Mouse (Mus musculus): ENCODE results near the gene Pfdn6. TPM values are rescaled to one million over a fixed set of nuclear protein-coding genes. Genes with fewer than 3 reads are reported as not detected.
A peak's percentile ranks its signal among the peaks of the same experiment; 100 is the strongest.

Gene Pfdn6
- polyA plus RNA-seq, 1 experiment from 2014 or later, result 151 TPM

- no peak overlapping the region for H3K27ac ChIP-seq (ENCODE audit: low read length)
- H3K4me1 ChIP-seq (replicated peaks; ENCODE audit: control insufficient read depth, insufficient read depth, low read length), result peaks cover 17% of the 10 kb centered on the region
- 69% methylated on average over 11 of the region's 11 CpGs for WGBS
- no peak for ATAC-seq (ENCODE audit: low read depth)
- H3K4me3 ChIP-seq (ENCODE audit: low read length), result no peak overlapping the region
- H3K9ac ChIP-seq (ENCODE audit: low read length), result no peak overlapping the region
- no peaks in the 10 kb centered on the region for H3K9me3 ChIP-seq (ENCODE audit: control insufficient read depth, low read length)
- H3K36me3 ChIP-seq (ENCODE audit: control insufficient read depth, insufficient read depth, low read length), result peaks cover 26% of the 10 kb centered on the region; the same call in 1 of the 2 replicates
- no peak overlapping the region for H3K4me2 ChIP-seq (ENCODE audit: low read depth, low read length)
- H3K27me3 ChIP-seq (ENCODE audit: control insufficient read depth, insufficient read depth, low read depth, low read length), result no peaks in the 10 kb centered on the region
These were observed 1.4 kb downstream of the Pfdn6 start for GRCm38 (mm10) chr17:33938783-33939182.

- Histone ChIP-seq H3K4me1 (replicated peaks; ENCODE audit: control insufficient read depth, insufficient read depth, low read length) (peaks cover 17% of the 10 kb centered on the region), H3K4me3 (ENCODE audit: low read length) (no peak overlapping the region), H3K9me3 (ENCODE audit: control insufficient read depth, low read length) (no peaks in the 10 kb centered on the region), H3K9ac (ENCODE audit: low read length) (no peak overlapping the region), H3K36me3 (ENCODE audit: control insufficient read depth, insufficient read depth, low read length) (peaks cover 21% of the 10 kb centered on the region; the same call in 1 of the 2 replicates), H3K27me3 (ENCODE audit: control insufficient read depth, insufficient read depth, low read depth, low read length) (no peaks in the 10 kb centered on the region), H3K4me2 (ENCODE audit: low read depth, low read length) (no peak overlapping the region), H3K27ac (ENCODE audit: low read length) (no peak overlapping the region)
- ATAC-seq (ENCODE audit: low read depth), result no peak
- WGBS, result 75% methylated on average over 15 of the region's 15 CpGs
These were observed 3.1 kb downstream of the Pfdn6 start for GRCm38 (mm10) chr17:33936993-33937392.

- Histone ChIP-seq H3K4me2 (ENCODE audit: low read depth, low read length) (no peak overlapping the region), H3K9ac (ENCODE audit: low read length) (no peak overlapping the region), H3K27ac (ENCODE audit: low read length) (no peak overlapping the region), H3K36me3 (ENCODE audit: control insufficient read depth, insufficient read depth, low read length) (peaks cover 21% of the 10 kb centered on the region; the same call in 1 of the 2 replicates), H3K27me3 (ENCODE audit: control insufficient read depth, insufficient read depth, low read depth, low read length) (no peaks in the 10 kb centered on the region), H3K4me3 (ENCODE audit: low read length) (no peak overlapping the region), H3K9me3 (ENCODE audit: control insufficient read depth, low read length) (no peaks in the 10 kb centered on the region), H3K4me1 (replicated peaks; ENCODE audit: control insufficient read depth, insufficient read depth, low read length) (peaks cover 20% of the 10 kb centered on the region)
- WGBS, result 84% methylated on average over 21 of the region's 21 CpGs
- no peak for ATAC-seq (ENCODE audit: low read depth)
These were observed 4.6 kb downstream of the Pfdn6 start for GRCm38 (mm10) chr17:33935422-33936055.

GRCm38 (mm10) chr17:33932970-33933369, 7.2 kb downstream of the Pfdn6 start:
- Histone ChIP-seq H3K27me3 (ENCODE audit: control insufficient read depth, insufficient read depth, low read depth, low read length) (no peaks in the 10 kb centered on the region), H3K4me2 (ENCODE audit: low read depth, low read length) (no peak overlapping the region), H3K9ac (ENCODE audit: low read length) (no peak overlapping the region), H3K4me3 (ENCODE audit: low read length) (no peak overlapping the region), H3K36me3 (ENCODE audit: control insufficient read depth, insufficient read depth, low read length) (peaks cover 18% of the 10 kb centered on the region; the same call in 1 of the 2 replicates), H3K27ac (ENCODE audit: low read length) (no peak overlapping the region), H3K9me3 (ENCODE audit: control insufficient read depth, low read length) (no peaks in the 10 kb centered on the region), H3K4me1 (replicated peaks; ENCODE audit: control insufficient read depth, insufficient read depth, low read length) (peaks cover 20% of the 10 kb centered on the region)
- 90% methylated on average over 15 of the region's 15 CpGs for WGBS
- no peak for ATAC-seq (ENCODE audit: low read depth)

- H3K9me3 ChIP-seq (ENCODE audit: control insufficient read depth, low read length), result no peaks in the 10 kb centered on the region
- no peak overlapping the region for H3K27ac ChIP-seq (ENCODE audit: low read length)
- H3K4me3 ChIP-seq (ENCODE audit: low read length), result no peak overlapping the region
- WGBS, result 81% methylated on average over 14 of the region's 14 CpGs
- H3K27me3 ChIP-seq (ENCODE audit: control insufficient read depth, insufficient read depth, low read depth, low read length), result no peaks in the 10 kb centered on the region
- H3K36me3 ChIP-seq (ENCODE audit: control insufficient read depth, insufficient read depth, low read length), result peaks cover 16% of the 10 kb centered on the region
- no peak overlapping the region for H3K9ac ChIP-seq (ENCODE audit: low read length)
- H3K4me2 ChIP-seq (ENCODE audit: low read depth, low read length), result no peak overlapping the region
- H3K4me1 ChIP-seq (replicated peaks; ENCODE audit: control insufficient read depth, insufficient read depth, low read length), result peaks cover 22% of the 10 kb centered on the region
- ATAC-seq (ENCODE audit: low read depth), result no peak
These were observed 7.7 kb downstream of the Pfdn6 start for GRCm38 (mm10) chr17:33932448-33932847.

GRCm38 (mm10) chr17:33931947-33932346, 8.2 kb downstream of the Pfdn6 start:
- WGBS, result 90% methylated on average over 11 of the region's 11 CpGs
- peaks cover 12% of the 10 kb centered on the region for H3K36me3 ChIP-seq (ENCODE audit: control insufficient read depth, insufficient read depth, low read length)
- no peak overlapping the region for H3K4me2 ChIP-seq (ENCODE audit: low read depth, low read length)

GRCm38 (mm10) chr17:33931159-33931866, 8.8 kb downstream of the Pfdn6 start:
- peaks cover 22% of the 10 kb centered on the region for H3K4me1 ChIP-seq (replicated peaks; ENCODE audit: control insufficient read depth, insufficient read depth, low read length)
- ATAC-seq (ENCODE audit: low read depth), result no peak
- peak overlapping the region; percentile 91 for H3K9ac ChIP-seq (ENCODE audit: low read length)
- H3K4me3 ChIP-seq (ENCODE audit: low read length), result peak overlapping the region; percentile 82
- H3K36me3 ChIP-seq (ENCODE audit: control insufficient read depth, insufficient read depth, low read length), result peaks cover 12% of the 10 kb centered on the region
- peak overlapping the region; percentile 22; the same call in 1 of the 2 replicates for H3K27ac ChIP-seq (ENCODE audit: low read length)
- WGBS, result 35% methylated on average over 18 of the region's 18 CpGs
- H3K9me3 ChIP-seq (ENCODE audit: control insufficient read depth, low read length), result no peaks in the 10 kb centered on the region
- peak overlapping the region; percentile 94 for H3K4me2 ChIP-seq (ENCODE audit: low read depth, low read length)
- H3K27me3 ChIP-seq (ENCODE audit: control insufficient read depth, insufficient read depth, low read depth, low read length), result no peaks in the 10 kb centered on the region

More at GRCm38 (mm10) chr17:33931947-33932346, 8.2 kb downstream of the Pfdn6 start:
- H3K4me3 ChIP-seq (ENCODE audit: low read length), result no peak overlapping the region
- H3K9me3 ChIP-seq (ENCODE audit: control insufficient read depth, low read length), result no peaks in the 10 kb centered on the region
- H3K9ac ChIP-seq (ENCODE audit: low read length), result no peak overlapping the region
- peaks cover 22% of the 10 kb centered on the region for H3K4me1 ChIP-seq (replicated peaks; ENCODE audit: control insufficient read depth, insufficient read depth, low read length)
- ATAC-seq (ENCODE audit: low read depth), result no peak
- H3K27ac ChIP-seq (ENCODE audit: low read length), result no peak overlapping the region
- no peaks in the 10 kb centered on the region for H3K27me3 ChIP-seq (ENCODE audit: control insufficient read depth, insufficient read depth, low read depth, low read length)

- Histone ChIP-seq H3K4me1 (replicated peaks; ENCODE audit: control insufficient read depth, insufficient read depth, low read length) (peaks cover 22% of the 10 kb centered on the region), H3K27ac (ENCODE audit: low read length) (peak overlapping the region; percentile 99), H3K4me3 (ENCODE audit: low read length) (peak overlapping the region; percentile 82), H3K36me3 (ENCODE audit: control insufficient read depth, insufficient read depth, low read length) (peaks cover 10% of the 10 kb centered on the region), H3K4me2 (ENCODE audit: low read depth, low read length) (peak overlapping the region; percentile 94), H3K27me3 (ENCODE audit: control insufficient read depth, insufficient read depth, low read depth, low read length) (no peaks in the 10 kb centered on the region), H3K9me3 (ENCODE audit: control insufficient read depth, low read length) (no peaks in the 10 kb centered on the region), H3K9ac (ENCODE audit: low read length) (peak overlapping the region; percentile 91)
- WGBS, result under 1% methylated on average over 38 of the region's 45 CpGs
- peak; percentile 16 for ATAC-seq (ENCODE audit: low read depth)
These were observed 9.6 kb downstream of the Pfdn6 start for GRCm38 (mm10) chr17:33930280-33931158.
